Mouse (Mus musculus) gastrocnemius, adult 2 months (tissue): ENCODE data around the gene Tcte3. TPM values are rescaled to one million over a fixed set of nuclear protein-coding genes. Genes with fewer than 3 reads are reported as not detected.
"Not testable (repeated sequence)": the region's sequence is repeated elsewhere in the genome, so short reads cannot be mapped to it uniquely, and the experiment has no call there.

Experiments
- DNase-seq: peaks from one replicate; pipeline ENCODE4 v3.0.0; 2022
- H3K27ac ChIP-seq: fragments of 200-600 bp; 2 replicates; pipeline ENCODE4 v1.8.1; 2022; ENCODE audit warnings: mild to moderate bottlenecking
- H3K4me3 ChIP-seq: fragments of 200-600 bp; 2 replicates; pipeline ENCODE4 v1.8.1; 2022; ENCODE audit warnings: mild to moderate bottlenecking, moderate library complexity
- CTCF ChIP-seq: fragments of 200-600 bp; IDR thresholded peaks from 2 replicates; pipeline ENCODE4 v1.8.1; 2022; ENCODE audit warnings: antibody characterized with exemption, mild to moderate bottlenecking, moderate library complexity
- intact Hi-C: fragments of 180-260 bp; cut with DNase I; formaldehyde crosslinking; loops from one replicate; pipeline ENCODE4 v1.15.1; 2025
- long read RNA-seq, 2 experiments: library from polyadenylated mRNA; stranded (forward); transcript quantifications; one replicate each; pipeline ENCODE4 v2.0.0; 2021
- total RNA-seq, 2 experiments: library from RNA; stranded (reverse); gene quantifications; 2 replicates each; pipeline ENCODE4 v1.2.3; 2021

The Tcte3 gene
- not detected for total RNA-seq
- long read RNA-seq, experiment 1: 0 reads
- long read RNA-seq, experiment 2: 0 reads

- Histone ChIP-seq H3K4me3 (peak within 1 kb of the TSS; percentile 60), H3K27ac (peak within 1 kb of the TSS; percentile 73)
- intact Hi-C loops: not testable (repeated sequence)
- DNase-seq: peak; percentile 53
Observed at GRCm38 (mm10) chr17:15041175-15041729, at the start of gene Tcte3, which contains the start of the genes Ermard and Gm3448. Tcte3 (minus strand) TSS chr17:15041488. Ermard (plus strand) TSS chr17:15041208. Gm3448 (minus strand) TSS chr17:15041537.

GRCm38 (mm10) chr17:15088591-15089001, 47.3 kb upstream of the Tcte3 start:
- TF ChIP-seq CTCF: no peak
- intact Hi-C loops: no loop called here
- no peak for DNase-seq
- H3K27ac ChIP-seq: no peak overlapping the region
- H3K4me3 ChIP-seq: no peak overlapping the region

GRCm38 (mm10) chr17:15088166-15088565, 46.9 kb upstream of the Tcte3 start:
- H3K27ac ChIP-seq: no peak overlapping the region
- intact Hi-C loops: no loop called here
- no peak for DNase-seq
- TF ChIP-seq CTCF: no peak
- no peak overlapping the region for H3K4me3 ChIP-seq

DNA sequence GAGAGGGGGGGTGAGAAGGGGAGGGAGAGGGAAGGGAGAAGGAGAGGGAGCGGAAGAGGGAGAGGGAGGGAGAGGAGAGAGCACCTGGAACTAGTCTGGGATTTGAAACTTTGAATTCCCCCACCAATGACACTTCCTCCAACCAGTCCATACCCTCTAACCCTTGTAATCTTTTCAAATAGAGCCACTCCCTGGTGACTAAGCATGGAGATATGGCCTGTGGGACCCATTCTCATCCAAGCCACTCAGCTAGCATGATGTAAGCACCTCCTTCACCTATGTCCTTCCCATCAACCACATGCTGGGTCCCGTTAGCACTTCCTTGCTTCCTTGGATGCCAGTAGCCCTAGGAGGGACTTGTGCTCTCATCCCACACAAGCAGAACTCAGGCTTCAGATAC, 43.7 kb upstream of the Tcte3 start:
- TF ChIP-seq CTCF: no peak
- intact Hi-C loops: no loop called here
- Histone ChIP-seq H3K4me3 (no peak overlapping the region), H3K27ac (no peak overlapping the region)
- no peak for DNase-seq

DNA sequence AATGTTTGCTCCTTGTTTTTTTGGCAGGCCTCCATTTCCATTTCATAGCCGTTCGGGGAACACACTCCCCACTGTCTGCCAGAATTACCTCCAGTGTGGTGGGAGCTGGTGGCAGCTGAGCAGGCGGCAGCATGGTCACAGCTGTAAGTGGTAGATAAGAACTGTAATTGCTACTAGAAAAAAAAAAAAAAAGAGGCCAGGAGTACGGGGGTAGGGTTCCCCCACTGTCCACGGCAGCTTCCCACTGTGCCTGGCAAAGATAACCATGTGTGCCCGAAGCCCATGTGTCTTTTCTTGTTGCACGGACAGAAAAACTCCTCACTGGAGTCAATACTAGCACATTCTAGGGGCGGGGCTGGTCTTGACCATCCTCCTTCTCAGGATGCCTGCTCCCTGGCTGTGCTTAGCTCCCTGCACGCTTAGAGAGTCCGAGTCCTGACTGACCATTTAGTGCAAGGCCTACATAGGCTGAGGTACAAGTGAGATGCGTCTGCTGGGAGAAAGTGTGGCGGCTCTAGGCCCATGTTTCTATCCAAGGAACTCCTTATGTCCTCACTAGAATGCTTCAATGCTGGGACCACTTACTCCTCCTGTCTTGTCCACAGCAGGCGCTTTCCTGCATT, 43.0 kb upstream of the Tcte3 start:
- intact Hi-C loops: no loop called here
- no peak for DNase-seq
- Histone ChIP-seq H3K4me3 (no peak overlapping the region), H3K27ac (no peak overlapping the region)
- no peak for TF ChIP-seq CTCF

- Histone ChIP-seq H3K27ac (no peak overlapping the region), H3K4me3 (no peak overlapping the region)
- no peak for TF ChIP-seq CTCF
- DNase-seq: no peak
- intact Hi-C loops: no loop called here
Observed at GRCm38 (mm10) chr17:15077536-15077935, 36.2 kb upstream of the Tcte3 start.

GRCm38 (mm10) chr17:15075033-15075432, 33.7 kb upstream of the Tcte3 start:
- no peak for TF ChIP-seq CTCF
- no peak overlapping the region for H3K27ac ChIP-seq

DNA sequence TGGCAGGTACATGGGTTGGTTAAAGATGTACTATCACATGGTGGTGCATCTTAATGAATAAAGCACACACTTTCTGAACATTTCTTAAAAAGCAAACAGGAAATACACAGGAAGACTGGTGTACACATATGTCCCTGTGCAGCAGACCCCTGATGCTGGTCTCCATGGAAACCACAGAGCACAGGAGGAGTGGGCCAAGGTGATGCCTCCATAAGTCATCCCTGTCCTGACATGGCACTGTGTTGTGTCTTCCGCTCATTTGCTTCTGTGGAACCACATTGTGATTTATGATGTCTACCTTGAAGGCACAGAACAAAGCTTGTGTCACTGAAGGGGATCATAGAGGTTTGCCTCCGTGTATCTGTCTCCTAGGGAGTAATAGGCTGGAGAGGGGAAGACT, 30.9 kb upstream of the Tcte3 start:
- no peak overlapping the region for H3K27ac ChIP-seq
- intact Hi-C loops: no loop called here
- H3K4me3 ChIP-seq: no peak overlapping the region
- TF ChIP-seq CTCF: no peak
- DNase-seq: no peak

More at GRCm38 (mm10) chr17:15075033-15075432, 33.7 kb upstream of the Tcte3 start:
- H3K4me3 ChIP-seq: no peak overlapping the region
- DNase-seq: no peak
- intact Hi-C loops: no loop called here

GRCm38 (mm10) chr17:15069124-15069523, 27.8 kb upstream of the Tcte3 start:
- Histone ChIP-seq H3K27ac (no peak overlapping the region), H3K4me3 (no peak overlapping the region)
- no peak for TF ChIP-seq CTCF
- DNase-seq: no peak
- intact Hi-C loops: loop anchor here (5.0 kb wide), 1 partner anchor 113 kb away; no protein-coding TSS in a partner anchor

DNA sequence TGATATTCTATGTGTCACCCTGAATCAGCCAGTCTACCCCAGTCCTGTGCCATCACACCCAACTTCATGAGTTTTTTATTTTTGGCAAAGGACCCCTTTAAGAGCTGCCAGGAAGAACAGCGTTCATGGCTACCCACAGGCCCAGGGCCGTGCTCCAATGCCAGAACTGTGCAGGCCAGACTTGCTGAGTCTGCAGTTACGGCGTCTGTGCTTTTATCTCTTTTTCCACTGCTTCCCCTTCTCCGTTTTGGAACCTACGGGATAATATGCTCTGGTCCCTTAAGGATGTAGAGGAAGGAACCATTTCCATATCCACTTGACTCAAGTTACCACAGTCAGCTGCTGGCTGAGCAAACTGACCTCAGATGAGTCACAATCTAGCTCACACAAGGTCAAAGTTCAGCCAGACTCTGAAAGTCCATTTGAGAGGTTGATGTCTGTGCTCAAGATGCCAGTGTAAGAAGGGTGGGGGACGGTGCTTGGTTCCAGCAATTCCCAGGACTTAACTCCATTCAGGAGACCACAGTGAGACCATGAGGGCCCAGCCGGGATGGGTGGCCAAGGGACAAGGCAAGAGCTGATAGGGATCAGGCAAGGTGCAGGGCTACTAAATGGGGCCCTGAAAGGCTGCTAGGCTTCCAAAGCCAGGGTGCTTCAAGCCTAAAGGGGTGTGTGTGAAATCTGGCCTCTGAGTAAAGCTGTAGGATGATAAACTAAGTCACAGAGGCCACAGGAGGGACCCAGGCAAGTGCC, 26.9 kb upstream of the Tcte3 start:
- DNase-seq: no peak

GRCm38 (mm10) chr17:15066911-15067310, 25.6 kb upstream of the Tcte3 start:
- intact Hi-C loops: loop anchor here (1.0 to 5.0 kb wide), 2 partner anchors 115 to 400 kb away; no protein-coding TSS in a partner anchor
- no peak for TF ChIP-seq CTCF
- peak; percentile 44 for DNase-seq
- no peak overlapping the region for H3K4me3 ChIP-seq
- no peak overlapping the region for H3K27ac ChIP-seq

More for the DNA sequence above, 26.9 kb upstream of the Tcte3 start:
- H3K27ac ChIP-seq: no peak overlapping the region
- no peak overlapping the region for H3K4me3 ChIP-seq
- TF ChIP-seq CTCF: no peak
- intact Hi-C loops: loop anchor here (5.0 kb wide), 1 partner anchor 114 kb away; no protein-coding TSS in a partner anchor

DNA sequence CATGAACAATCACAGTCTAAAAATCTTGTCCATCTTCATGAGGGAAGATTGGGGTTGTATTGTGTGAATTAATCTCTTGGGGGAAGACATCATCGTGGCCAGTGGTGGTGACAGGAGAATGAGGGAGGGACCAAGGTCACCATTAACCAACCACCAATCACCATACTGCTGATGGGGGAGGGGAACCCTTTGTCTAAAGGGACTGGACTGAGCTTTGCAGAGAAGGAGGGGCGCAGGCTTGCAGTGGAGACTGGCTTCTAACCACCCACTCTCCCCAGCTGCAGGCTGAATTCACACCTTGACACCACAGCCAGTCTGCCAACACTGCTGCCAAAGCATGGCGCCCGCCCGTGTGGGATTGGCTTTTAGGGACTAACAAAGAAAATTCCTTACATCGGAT, 24.8 kb upstream of the Tcte3 start:
- TF ChIP-seq CTCF: no peak
- Histone ChIP-seq H3K4me3 (peak overlapping the region; percentile 44), H3K27ac (no peak overlapping the region)
- intact Hi-C loops: loop anchor here (1.0 to 5.0 kb wide), 2 partner anchors 116 to 401 kb away; no protein-coding TSS in a partner anchor
- DNase-seq: no peak
